Mouse (Mus musculus): Measurements from ENCODE around the gene Clcn5.

Gene Clcn5

DNA sequence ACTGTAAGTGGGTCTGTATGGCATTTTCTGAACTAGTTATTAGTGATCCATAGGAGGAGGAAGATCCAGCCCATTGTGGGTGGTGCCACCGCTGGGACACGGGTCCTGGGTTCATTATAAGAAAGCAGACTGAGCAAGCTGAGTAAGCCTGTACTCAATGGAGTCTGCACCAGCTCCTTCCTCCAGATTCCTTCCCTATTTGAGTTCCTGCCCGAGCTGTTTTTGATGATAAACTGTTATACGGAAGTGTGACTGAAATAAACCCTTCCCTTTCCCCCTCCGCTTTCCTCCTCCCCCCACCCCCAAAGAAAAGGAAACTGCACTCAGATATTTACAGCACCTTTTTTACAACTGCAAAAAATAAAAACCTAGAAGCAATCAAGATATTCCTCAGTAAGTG, 115.1 kb downstream of the Clcn5 start:
- in situ Hi-C loops (cut with MboI; ENCODE audit: unreplicated experiment in 2 of 2), result no loop called here

DNA sequence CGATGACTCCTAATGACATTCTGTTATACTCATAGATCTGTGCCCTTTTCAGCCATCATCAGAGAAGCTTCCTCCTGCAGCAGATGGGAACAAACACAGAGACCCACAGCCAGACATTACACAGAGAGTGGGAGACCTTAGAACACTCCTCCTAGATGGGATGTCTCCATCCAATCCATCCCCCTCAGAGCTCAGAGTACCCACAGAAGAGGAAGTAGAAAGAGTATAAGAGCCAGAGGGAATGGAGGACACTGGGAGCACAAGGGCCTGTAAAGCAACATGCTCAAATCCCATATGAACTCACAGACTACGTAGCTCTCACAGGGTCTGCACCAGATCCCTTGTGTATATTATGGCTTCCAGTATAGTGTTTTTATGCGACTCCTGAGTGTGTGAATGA, 115.6 kb downstream of the Clcn5 start:
- in situ Hi-C loops (cut with MboI; ENCODE audit: unreplicated experiment in 2 of 2), result no loop called here

DNA sequence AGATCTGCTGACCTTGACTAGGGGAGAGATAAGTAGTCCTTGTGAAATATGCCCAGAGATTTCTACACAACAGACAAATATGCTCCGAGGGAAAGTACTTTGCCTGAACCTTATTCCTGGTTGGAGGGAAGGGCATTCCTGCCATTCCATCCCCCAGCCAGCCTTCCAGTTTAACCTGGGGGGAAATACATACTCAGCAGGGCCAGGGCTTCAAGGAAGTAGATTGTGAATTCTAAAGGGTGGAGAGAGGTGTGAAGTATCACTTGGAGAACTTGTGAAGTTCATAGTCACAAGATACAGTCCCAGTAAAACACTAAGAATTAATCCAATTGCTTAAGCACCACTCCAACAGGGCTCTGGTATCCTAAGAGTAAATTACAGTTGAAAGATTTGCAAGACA, 121.3 kb downstream of the Clcn5 start:
- in situ Hi-C loops (cut with MboI; ENCODE audit: unreplicated experiment in 2 of 2), result no loop called here

DNA sequence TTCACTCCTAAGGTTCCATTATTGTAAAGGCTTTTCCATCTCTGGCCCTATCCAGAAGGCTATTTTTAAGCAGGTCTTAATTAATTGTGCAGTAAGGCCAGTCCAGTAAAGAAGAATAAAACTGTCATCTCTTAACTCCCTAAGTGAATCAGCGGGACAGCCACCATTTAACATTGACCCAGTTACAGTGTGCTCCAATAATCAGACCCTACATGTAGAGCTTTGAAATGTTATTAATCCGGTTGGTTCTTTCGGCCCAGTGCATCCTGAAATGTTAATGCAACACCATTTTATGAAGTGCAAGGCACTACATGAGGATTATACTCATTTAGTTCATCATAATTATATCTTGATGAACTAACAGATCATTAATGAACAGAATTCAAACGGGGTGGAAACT, 128.3 kb downstream of the Clcn5 start:
- in situ Hi-C loops (cut with MboI; ENCODE audit: unreplicated experiment in 2 of 2), result no loop called here

DNA sequence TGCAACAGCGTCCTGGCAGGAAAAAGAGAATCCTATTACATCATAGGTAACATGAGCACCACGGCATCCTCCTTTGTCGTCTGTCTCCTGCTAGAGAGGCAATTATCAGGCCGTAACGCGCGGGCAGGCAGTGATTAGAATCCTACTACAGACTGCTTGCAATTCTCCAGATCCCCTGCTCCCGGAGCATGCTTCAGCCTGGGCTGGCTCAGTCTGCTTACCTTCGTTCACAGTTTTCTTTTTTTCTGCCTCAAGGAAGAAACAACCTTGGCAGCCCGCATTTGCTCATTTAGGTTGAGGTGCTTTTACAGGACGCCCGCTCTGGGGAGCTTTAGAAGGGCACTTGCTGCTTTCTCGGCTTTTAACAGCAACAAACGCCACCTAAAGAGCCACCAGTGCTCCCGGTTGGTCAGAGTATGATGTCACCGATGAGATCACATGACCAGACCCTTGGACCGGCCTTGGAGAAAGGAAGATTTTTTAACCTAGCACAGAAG, 130.8 kb downstream of the Clcn5 start:
- in situ Hi-C loops (cut with MboI; ENCODE audit: unreplicated experiment in 2 of 2), result no loop called here

DNA sequence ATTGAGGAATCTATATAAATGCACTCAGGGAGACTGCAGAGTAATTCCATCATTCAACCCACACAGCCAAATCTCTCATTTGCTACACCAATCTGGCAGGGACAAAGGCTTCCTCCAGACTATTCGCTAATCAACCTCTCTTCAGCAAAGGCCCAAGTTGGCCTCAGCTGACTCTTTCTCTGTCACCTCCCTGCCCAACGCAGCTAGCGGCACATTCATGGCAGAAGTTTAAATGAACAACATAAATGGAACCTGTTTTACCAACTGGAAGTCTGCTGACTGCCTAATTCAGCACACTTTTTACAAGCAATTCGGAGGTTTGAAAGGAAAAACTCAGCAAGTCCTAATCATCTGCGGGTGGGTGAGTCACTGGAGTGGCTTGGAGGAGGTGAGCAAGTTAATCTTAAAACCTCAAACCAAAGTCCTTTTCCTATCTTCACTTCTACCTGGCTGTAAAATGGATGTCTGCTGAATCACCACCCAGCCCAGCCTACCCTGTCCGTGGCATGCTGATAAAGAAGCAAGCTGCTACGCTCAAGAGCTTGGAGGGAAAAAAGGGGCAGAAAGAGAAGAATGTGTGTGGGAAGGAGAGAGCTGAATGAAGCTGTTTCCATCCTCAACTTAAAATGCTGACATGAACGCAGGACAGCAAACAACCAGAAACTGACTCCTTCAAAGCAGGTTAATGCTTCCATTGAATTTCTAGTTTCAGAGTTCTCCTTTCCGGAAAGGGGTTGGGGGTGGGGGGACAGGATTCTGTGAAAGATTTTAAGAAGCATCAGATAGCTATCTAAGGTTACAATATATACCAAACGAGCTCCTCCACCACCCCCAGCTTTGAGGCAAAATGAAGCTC, 131.5 kb downstream of the Clcn5 start:
- in situ Hi-C loops (cut with MboI; ENCODE audit: unreplicated experiment in 2 of 2), result no loop called here

DNA sequence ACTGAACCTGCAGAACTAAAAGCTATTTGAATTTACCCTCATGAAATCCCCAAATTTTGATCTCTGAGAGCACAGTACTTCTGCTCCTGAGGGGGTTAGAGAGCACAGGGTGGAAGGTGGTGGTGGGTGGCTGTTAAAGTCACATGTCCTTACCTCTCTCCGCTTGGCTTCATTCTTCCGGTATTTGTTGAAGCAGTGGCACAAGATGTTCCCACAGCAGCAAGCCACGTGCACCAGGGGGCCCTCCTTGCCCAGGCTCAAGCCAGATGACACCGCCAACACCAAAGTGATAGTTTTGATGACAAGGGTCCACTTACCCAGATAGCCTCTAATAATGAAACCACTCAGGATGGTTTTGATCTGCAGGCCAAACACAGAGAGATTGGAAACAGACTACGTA, 149.0 kb downstream of the Clcn5 start:
- in situ Hi-C loops (cut with MboI; ENCODE audit: unreplicated experiment in 2 of 2), result loop anchor here in 1 of 2 experiments (5.0 to 25.0 kb wide), 2 partner anchors 147 to 517 kb away; partner anchors contain the start of genes Clcn5, Gpkow and Magix

DNA sequence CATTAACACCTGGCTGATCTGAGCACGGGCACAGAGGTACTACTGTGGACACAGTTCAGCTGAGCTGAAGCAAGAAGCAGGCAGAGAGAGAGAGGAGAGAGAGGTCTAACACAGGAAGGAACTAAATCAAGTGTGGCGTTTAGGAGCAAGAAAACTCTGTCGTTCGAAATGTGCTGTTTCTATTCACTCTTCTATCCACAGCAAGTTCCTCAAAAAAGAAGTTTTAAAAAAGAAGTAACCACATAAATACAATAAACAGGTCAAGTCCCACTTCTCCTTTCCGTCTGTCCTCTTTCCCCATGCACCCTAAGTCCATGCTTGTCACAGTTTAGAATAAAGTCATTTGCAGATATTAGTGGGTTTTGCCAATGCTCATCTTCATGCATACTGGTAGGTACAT, 150.4 kb downstream of the Clcn5 start:
- in situ Hi-C loops (cut with MboI; ENCODE audit: unreplicated experiment in 2 of 2), result loop anchor here in 1 of 2 experiments (25.0 kb wide), 1 partner anchor 519 kb away; the partner anchor contains the start of genes Gpkow and Magix

DNA sequence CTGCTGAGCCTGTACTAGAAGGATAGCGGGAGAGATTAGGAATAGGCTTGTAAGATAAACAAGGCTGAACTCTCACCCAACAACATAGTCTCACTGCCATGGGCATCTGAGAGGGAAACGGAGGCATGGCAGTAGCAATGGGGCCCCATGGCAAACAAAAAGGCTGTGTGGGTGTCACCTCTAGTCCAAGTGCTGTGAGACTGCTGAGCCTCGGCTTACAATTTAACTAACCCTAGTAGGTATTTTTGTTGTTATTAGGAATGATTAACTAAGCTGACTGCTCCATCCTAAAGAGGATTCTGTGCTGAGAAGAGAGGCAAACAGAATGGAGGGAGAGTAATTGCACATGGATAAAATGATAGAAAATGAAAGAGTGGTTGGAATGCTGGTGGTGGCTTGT, 161.2 kb downstream of the Clcn5 start:
- in situ Hi-C loops (cut with MboI; ENCODE audit: unreplicated experiment in 2 of 2), result loop anchor here in 1 of 2 experiments (25.0 kb wide), 1 partner anchor 529 kb away; the partner anchor contains the start of genes Gpkow and Magix

DNA sequence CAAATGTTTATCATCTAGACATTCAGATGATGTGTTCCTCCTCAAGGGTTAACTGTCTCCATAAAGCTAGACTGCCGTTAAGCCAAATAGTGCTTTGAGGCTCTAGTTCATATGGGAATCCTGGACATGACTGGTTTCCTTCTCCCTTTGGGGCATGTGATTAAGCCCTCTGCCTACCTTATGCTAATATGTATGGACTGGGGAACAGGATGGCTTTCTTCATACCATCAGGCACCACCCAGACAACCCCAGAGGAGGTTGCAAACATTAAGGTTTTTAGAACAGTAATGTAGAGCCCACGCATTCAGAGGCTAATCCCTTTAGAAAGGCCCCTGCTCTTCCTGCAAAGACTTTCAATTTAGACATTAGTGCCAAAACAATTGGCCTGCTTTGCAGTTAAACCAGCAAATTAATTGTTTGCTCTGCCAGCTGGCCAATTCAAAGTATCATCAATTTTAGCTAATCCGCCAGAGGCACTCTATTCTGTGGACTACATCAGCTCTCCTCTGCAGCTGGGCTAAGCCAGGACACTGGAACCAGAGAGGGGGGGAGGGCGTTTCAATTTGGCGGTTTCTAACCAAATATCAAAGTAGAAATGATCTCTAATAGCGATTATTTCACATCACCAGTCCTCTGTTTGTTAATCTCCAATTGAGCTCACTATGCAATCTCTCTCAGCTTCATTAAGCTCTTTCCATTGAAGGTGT, 163.0 kb downstream of the Clcn5 start:
- in situ Hi-C loops (cut with MboI; ENCODE audit: unreplicated experiment in 2 of 2), result loop anchor here in 1 of 2 experiments (25.0 kb wide), 1 partner anchor 531 kb away; the partner anchor contains the start of genes Gpkow and Magix

DNA sequence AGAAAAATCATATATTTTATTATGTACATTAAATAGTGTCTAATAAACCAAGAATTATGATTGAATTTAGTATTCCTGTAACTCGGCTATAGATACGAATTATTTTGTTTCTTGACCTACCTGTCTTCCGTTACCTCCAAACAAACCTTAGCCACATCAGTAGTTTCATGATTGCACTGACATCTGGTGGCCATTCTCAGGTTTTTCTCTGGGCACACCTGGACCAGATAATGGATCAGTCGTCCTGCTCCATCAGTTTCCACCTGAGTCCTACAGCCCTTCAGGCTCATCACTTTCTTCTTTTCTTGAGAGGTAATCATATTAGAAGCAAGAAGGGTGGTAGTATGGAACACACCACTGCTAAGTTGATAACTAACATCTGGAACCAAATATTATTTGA, 169.0 kb downstream of the Clcn5 start:
- in situ Hi-C loops (cut with MboI; ENCODE audit: unreplicated experiment in 2 of 2), result loop anchor here in 1 of 2 experiments (25.0 kb wide), 1 partner anchor 537 kb away; the partner anchor contains the start of genes Gpkow and Magix

DNA sequence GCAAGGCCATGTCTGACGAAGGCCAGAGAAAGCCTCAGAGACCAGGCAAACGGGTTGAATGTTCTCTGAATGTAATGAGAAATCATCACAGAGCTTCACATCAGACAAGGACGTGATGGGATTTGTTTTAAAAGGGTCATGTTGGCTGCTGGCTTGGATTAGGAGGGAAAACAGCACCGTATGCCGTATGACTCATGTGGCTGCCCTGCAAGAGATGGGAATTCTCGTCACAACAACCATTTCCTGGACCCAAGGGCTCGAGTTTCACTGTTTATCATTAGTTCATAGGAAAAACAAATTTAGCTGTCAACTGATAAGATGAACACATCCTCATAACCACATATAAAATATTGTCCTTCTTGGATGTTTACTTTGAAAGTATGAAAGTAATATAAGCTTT, 173.0 kb downstream of the Clcn5 start:
- in situ Hi-C loops (cut with MboI; ENCODE audit: unreplicated experiment in 2 of 2), result no loop called here

DNA sequence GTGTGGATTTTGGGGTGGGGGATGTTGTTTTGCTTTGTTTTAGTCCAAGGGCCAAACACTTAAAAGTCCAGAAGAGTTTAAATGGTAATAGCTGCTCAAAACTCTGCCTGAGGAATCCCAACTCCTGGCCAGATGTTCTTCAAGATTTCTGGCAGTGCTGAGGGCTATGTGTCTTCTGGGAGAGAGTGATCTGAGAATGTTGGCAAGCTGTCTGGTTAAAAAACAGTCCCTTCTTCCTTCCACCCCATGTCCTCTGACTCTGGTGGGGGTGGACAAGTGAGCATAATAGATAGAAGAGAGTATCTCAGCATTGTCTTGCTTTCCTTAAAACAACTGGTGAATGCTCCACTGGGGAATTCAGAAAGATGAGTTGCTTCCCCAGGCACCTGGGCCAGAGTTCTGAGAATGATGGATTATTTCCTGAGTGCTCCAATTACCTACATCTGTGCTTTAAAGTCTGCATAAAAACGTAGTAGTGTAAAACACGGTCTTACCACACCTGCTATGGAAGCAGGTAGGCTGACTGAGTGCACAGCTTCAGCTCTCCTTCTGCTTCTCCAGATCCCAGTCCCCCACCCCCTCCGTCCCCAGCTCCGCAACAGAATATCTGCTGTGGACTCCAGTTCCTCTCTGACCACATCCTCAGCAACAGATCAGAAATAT, 197.4 kb downstream of the Clcn5 start:
- in situ Hi-C loops (cut with MboI; ENCODE audit: unreplicated experiment in 2 of 2), result no loop called here

DNA sequence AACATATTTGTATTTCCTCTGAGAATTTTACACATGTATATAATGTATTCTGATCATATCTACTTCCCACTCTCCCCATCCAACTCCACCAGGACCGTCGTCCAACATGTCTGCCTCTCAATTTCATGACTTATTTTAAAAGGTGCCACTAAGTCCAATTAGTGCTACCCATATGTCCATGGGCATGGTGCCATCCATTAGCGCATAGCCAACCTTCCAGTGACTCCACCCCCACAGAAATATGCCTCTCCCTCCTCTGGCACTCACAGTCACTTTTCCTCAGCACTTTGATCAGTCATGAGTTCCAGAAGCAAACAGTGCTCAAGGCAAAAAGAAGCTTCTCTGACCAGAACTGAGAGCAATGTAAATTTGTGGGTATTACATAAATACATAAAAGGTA, 204.3 kb downstream of the Clcn5 start:
- in situ Hi-C loops (cut with MboI; ENCODE audit: unreplicated experiment in 2 of 2), result no loop called here

Measured in v-Abl transformed pro-B cells (cell line).